Mouse (Mus musculus) myocyte (in vitro differentiated cells): ENCODE results near the gene Acaa1b. TPM values are rescaled to one million over a fixed set of nuclear protein-coding genes. Genes with fewer than 3 reads are reported as not detected.

ENCODE experiments used
- H3K27me3 ChIP-seq: one replicate; pipeline ENCODE4 v1.6.1; 2011; ENCODE audit not compliant: control insufficient read depth, insufficient read depth, insufficient read length
- H3K36me3 ChIP-seq: one replicate; pipeline ENCODE4 v1.6.1; 2011; ENCODE audit not compliant: control insufficient read depth, insufficient read depth
- H3K4me2 ChIP-seq: one replicate; pipeline ENCODE4 v1.6.1; 2011; ENCODE audit warnings: low read depth, control low read depth
- H3K4me3 ChIP-seq: one replicate; pipeline ENCODE4 v1.5.1; 2011; ENCODE audit warnings: mild to moderate bottlenecking, control low read depth, moderate library complexity
- H3K79me2 ChIP-seq: one replicate; pipeline ENCODE4 v1.6.1; 2011; ENCODE audit not compliant: control insufficient read depth, insufficient read depth
- H3ac ChIP-seq: one replicate; pipeline ENCODE4 v1.6.1; 2011; ENCODE audit not compliant: control insufficient read depth, insufficient read length
- CEBPB ChIP-seq: IDR thresholded peaks from 2 replicates; pipeline ENCODE4 v1.6.1; 2011; ENCODE audit warnings: mild to moderate bottlenecking, moderate library complexity; ENCODE audit not compliant: poor library complexity, insufficient read depth, severe bottlenecking
- E2F4 ChIP-seq: IDR thresholded peaks from one replicate; pipeline ENCODE4 v1.6.1; 2011; ENCODE audit warnings: mild to moderate bottlenecking, control low read depth, moderate library complexity; ENCODE audit not compliant: insufficient read depth
- MAX ChIP-seq: IDR thresholded peaks from one replicate; pipeline ENCODE4 v1.6.1; 2011; ENCODE audit warnings: low read depth, mild to moderate bottlenecking, control low read depth
- MYOD1 ChIP-seq, 3 experiments: IDR thresholded peaks; one replicate each; pipeline ENCODE4 v1.6.1; 2011; ENCODE audit warnings: control low read depth in 2 of 3, low read depth in 2 of 3, mild to moderate bottlenecking in 2 of 3, moderate library complexity in 1 of 3; ENCODE audit not compliant: insufficient read length in 2 of 3, control insufficient read depth in 1 of 3
- MYOG ChIP-seq, 3 experiments: IDR thresholded peaks; one replicate each; pipeline ENCODE4 v1.6.1; 2011; ENCODE audit warnings: control low read depth in 2 of 3, low read depth in 2 of 3, mild to moderate bottlenecking in 2 of 3; ENCODE audit not compliant: insufficient read length in 2 of 3, control insufficient read depth in 1 of 3, insufficient read depth in 1 of 3
- POLR2A ChIP-seq: IDR thresholded peaks from one replicate; pipeline ENCODE4 v1.6.1; 2011; ENCODE audit warnings: low read depth, mild to moderate bottlenecking, control low read depth, moderate library complexity; ENCODE audit not compliant: insufficient read length
- POLR2AphosphoS2 ChIP-seq: IDR thresholded peaks from one replicate; pipeline ENCODE4 v1.6.1; 2011; ENCODE audit warnings: low read depth, control low read depth; ENCODE audit not compliant: insufficient read length
- REST ChIP-seq: IDR thresholded peaks from one replicate; pipeline ENCODE4 v1.6.1; 2011; ENCODE audit warnings: mild to moderate bottlenecking, control low read depth, moderate library complexity; ENCODE audit not compliant: insufficient read depth, insufficient read length
- SRF ChIP-seq: IDR thresholded peaks from one replicate; pipeline ENCODE4 v1.6.1; 2011; ENCODE audit warnings: low read depth; ENCODE audit not compliant: control insufficient read depth, insufficient read length
- TCF12 ChIP-seq: IDR thresholded peaks from one replicate; pipeline ENCODE4 v1.6.1; 2011; ENCODE audit warnings: mild to moderate bottlenecking, control low read depth; ENCODE audit not compliant: poor library complexity, insufficient read depth, severe bottlenecking
- TCF3 ChIP-seq: IDR thresholded peaks from one replicate; pipeline ENCODE4 v1.6.1; 2011; ENCODE audit warnings: low read depth, control low read depth; ENCODE audit not compliant: insufficient read length
- USF1 ChIP-seq: IDR thresholded peaks from one replicate; pipeline ENCODE4 v1.6.1; 2011; ENCODE audit warnings: low read depth, mild to moderate bottlenecking, control low read depth, moderate library complexity
- polyA plus RNA-seq: library from polyadenylated mRNA; unstranded; fragments of >200 nt; fragmentation: generic; extraction: Trizol; gene quantifications from one replicate; pipeline ENCODE4 v1.2.1, GENCODE M21; 2012; ENCODE audit warnings: missing spikeins

Acaa1b gene
- polyA plus RNA-seq, 1 experiment: 1.7 TPM

GRCm38 (mm10) chr9:119144696-119145095 is 12.2 kb downstream of the Acaa1b start:
- Histone ChIP-seq H3K4me2 (no peak overlapping the region), H3ac (no peak overlapping the region), H3K36me3 (no peaks in the 10 kb centered on the region), H3K4me3 (no peak overlapping the region), H3K79me2 (no peaks in the 10 kb centered on the region), H3K27me3 (peaks cover 66% of the 10 kb centered on the region)
- TF ChIP-seq TCF3 (no peak), CEBPB (no peak), USF1 (no peak), REST (no peak), MYOG (IDR thresholded peaks at IDR 0.05; ENCODE audit: control insufficient read depth in 1 of 3, insufficient read depth in 1 of 3, insufficient read length in 2 of 3, low read depth in 2 of 3) (no peak), MAX (no peak), E2F4 (no peak), POLR2AphosphoS2 (no peak), TCF12 (no peak), POLR2A (no peak), SRF (no peak), MYOD1 (IDR thresholded peaks at IDR 0.05; ENCODE audit: control insufficient read depth in 1 of 3, insufficient read length in 2 of 3, low read depth in 2 of 3) (no peak)

GRCm38 (mm10) chr9:119143372-119143771 is 13.5 kb downstream of the Acaa1b start:
- H3K79me2 ChIP-seq: no peaks in the 10 kb centered on the region
- peaks cover 66% of the 10 kb centered on the region for H3K27me3 ChIP-seq
- no peak overlapping the region for H3K4me3 ChIP-seq
- H3ac ChIP-seq: no peak overlapping the region
- TF ChIP-seq MYOG (IDR thresholded peaks at IDR 0.05; ENCODE audit: control insufficient read depth in 1 of 3, insufficient read depth in 1 of 3, insufficient read length in 2 of 3, low read depth in 2 of 3) (peak in 1 of 3 experiments; percentile 31), MYOD1 (IDR thresholded peaks at IDR 0.05; ENCODE audit: control insufficient read depth in 1 of 3, insufficient read length in 2 of 3, low read depth in 2 of 3) (peak in 1 of 3 experiments; percentile 50), SRF (no peak)
- H3K4me2 ChIP-seq: no peak overlapping the region
- H3K36me3 ChIP-seq: no peaks in the 10 kb centered on the region

GRCm38 (mm10) chr9:119142066-119142465 is 14.8 kb downstream of the Acaa1b start:
- no peak for TF ChIP-seq CEBPB
- no peak for TF ChIP-seq TCF3
- no peak for TF ChIP-seq REST
- TF ChIP-seq MAX: no peak
- TF ChIP-seq POLR2AphosphoS2: no peak
- no peak for TF ChIP-seq E2F4
- no peak for TF ChIP-seq USF1
- TF ChIP-seq MYOD1 (IDR thresholded peaks at IDR 0.05; ENCODE audit: control insufficient read depth in 1 of 3, insufficient read length in 2 of 3, low read depth in 2 of 3): no peak
- no peak for TF ChIP-seq TCF12
- TF ChIP-seq POLR2A: no peak
- TF ChIP-seq MYOG (IDR thresholded peaks at IDR 0.05; ENCODE audit: control insufficient read depth in 1 of 3, insufficient read depth in 1 of 3, insufficient read length in 2 of 3, low read depth in 2 of 3): no peak
- no peak for TF ChIP-seq SRF
- Histone ChIP-seq H3K27me3 (peaks cover 73% of the 10 kb centered on the region), H3K4me2 (no peak overlapping the region)

GRCm38 (mm10) chr9:119138836-119139235 is 18.1 kb downstream of the Acaa1b start:
- TF ChIP-seq MYOD1 (IDR thresholded peaks at IDR 0.05; ENCODE audit: control insufficient read depth in 1 of 3, insufficient read length in 2 of 3, low read depth in 2 of 3) (no peak), E2F4 (no peak), POLR2AphosphoS2 (no peak), MYOG (IDR thresholded peaks at IDR 0.05; ENCODE audit: control insufficient read depth in 1 of 3, insufficient read depth in 1 of 3, insufficient read length in 2 of 3, low read depth in 2 of 3) (no peak), TCF12 (no peak), MAX (no peak), TCF3 (no peak), REST (no peak), POLR2A (no peak), USF1 (no peak), SRF (no peak), CEBPB (no peak)

More at GRCm38 (mm10) chr9:119142066-119142465, 14.8 kb downstream of the Acaa1b start:
- Histone ChIP-seq H3K36me3 (no peaks in the 10 kb centered on the region), H3K79me2 (no peaks in the 10 kb centered on the region), H3ac (no peak overlapping the region), H3K4me3 (no peak overlapping the region)

GRCm38 (mm10) chr9:119130692-119131091 is 26.2 kb downstream of the Acaa1b start:
- Histone ChIP-seq H3K27me3 (peaks cover 60% of the 10 kb centered on the region), H3K79me2 (no peaks in the 10 kb centered on the region), H3ac (no peak overlapping the region), H3K4me3 (no peak overlapping the region), H3K4me2 (no peak overlapping the region), H3K36me3 (no peaks in the 10 kb centered on the region)
- no peak for TF ChIP-seq E2F4

More at GRCm38 (mm10) chr9:119138836-119139235, 18.1 kb downstream of the Acaa1b start:
- no peak overlapping the region for H3ac ChIP-seq
- no peaks in the 10 kb centered on the region for H3K79me2 ChIP-seq
- no peak overlapping the region for H3K4me3 ChIP-seq
- no peak overlapping the region for H3K4me2 ChIP-seq
- H3K36me3 ChIP-seq: no peaks in the 10 kb centered on the region
- H3K27me3 ChIP-seq: peaks cover 66% of the 10 kb centered on the region
